In the genomic region with DNA sequence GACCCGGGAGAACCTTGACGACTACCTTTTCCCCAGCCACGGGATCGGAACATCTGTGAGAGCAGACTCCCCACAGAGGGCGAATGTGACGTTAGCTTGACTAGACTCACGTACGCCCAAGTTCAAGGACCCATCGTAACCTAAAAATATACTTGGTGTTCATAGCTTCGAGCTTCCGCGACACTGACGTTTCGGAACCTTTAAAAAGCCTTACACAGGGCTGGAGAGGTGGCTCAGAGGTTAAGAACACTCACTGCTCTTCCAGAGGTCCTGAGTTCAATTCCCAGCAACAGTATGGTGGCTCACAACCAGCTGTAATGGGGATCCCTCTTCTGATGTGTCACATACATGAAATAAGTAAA, we compare ENCODE assay signal across 9 mouse cellular contexts. TPM values are rescaled to one million over a fixed set of nuclear protein-coding genes. Genes with fewer than 3 reads are reported as not detected.
DNase-seq lines count a peak whose midpoint lies in the region; ATAC-seq and TF ChIP-seq lines count a peak whose summit lies in the region.
"Had no signal": no experiment of that assay in that cellular context is flagged by ENCODE, and none has a peak within 500 bp of the region (broad histone marks: within the 10 kb centered on the region; RNA-seq: fewer than 3 reads in every experiment).

No protein-coding gene starts in this region.

- DNase-seq in kidney, adult 2 months = no peak
- DNase-seq in kidney, adult 11 months = no peak
- DNase-seq in T-cell, adult 2 months (ENCODE audit: low spot score) = no peak
- no peak for DNase-seq in left cerebral cortex, postnatal 36 days (ENCODE audit: low spot score in 2 of 2)
- no peak for DNase-seq in left cerebral cortex, adult 8-10 months (ENCODE audit: low spot score in 2 of 2)

- intact Hi-C loops in left cerebral cortex, postnatal 36 days (cut with DNase I) = loop anchor here (2.0 kb wide), 1 partner anchor 111 kb away; a partner anchor contains a TSS

- peak overlapping the region; percentile 79 for H3K4me2 ChIP-seq in hindbrain, embryonic 12.5 days (replicated peaks)
- peak overlapping the region; percentile 67 for H3K4me2 ChIP-seq in midbrain, embryonic 12.5 days (replicated peaks)

- H3K27ac ChIP-seq in kidney, adult 2 months (ENCODE audit: insufficient read depth, low read depth, low read length) = peak overlapping the region; percentile 95
- peak overlapping the region; percentile 96 for H3K27ac ChIP-seq in bone marrow, adult 2 months (ENCODE audit: control insufficient read depth, insufficient read depth, low read depth, low read length, poor library complexity)
- H3K27ac ChIP-seq in hindbrain, embryonic 12.5 days = peak overlapping the region; percentile 96
- peak overlapping the region; percentile 97 for H3K27ac ChIP-seq in midbrain, embryonic 12.5 days (replicated peaks)

- no peaks in the 10 kb centered on the region for H3K4me1 ChIP-seq in kidney, adult 2 months (ENCODE audit: control insufficient read depth, insufficient read depth, low read length)
- H3K4me1 ChIP-seq in bone marrow, adult 2 months (ENCODE audit: control insufficient read depth, insufficient read depth, low read length) = no peaks in the 10 kb centered on the region; the same call in 1 of the 2 replicates
- peaks cover 9% of the 10 kb centered on the region for H3K4me1 ChIP-seq in hindbrain, embryonic 12.5 days
- peaks cover 10% of the 10 kb centered on the region for H3K4me1 ChIP-seq in midbrain, embryonic 12.5 days

- no peak for ATAC-seq in hindbrain, embryonic 12.5 days (ENCODE audit: low FRiP score)
- no peak for ATAC-seq in midbrain, embryonic 12.5 days (ENCODE audit: low FRiP score, low read depth)

- under 1% methylated on average over 14 of the region's 14 CpGs for WGBS in kidney, adult 2 months
- under 1% methylated on average over 14 of the region's 14 CpGs for WGBS in bone marrow, adult 2 months
- WGBS in hindbrain, embryonic 12.5 days = under 1% methylated on average over 14 of the region's 14 CpGs
- under 1% methylated on average over 14 of the region's 14 CpGs for WGBS in midbrain, embryonic 12.5 days

- no peak for TF ChIP-seq CTCF in kidney, adult 2 months (conservative IDR thresholded peaks at IDR 0.05; ENCODE audit: insufficient read depth, insufficient read length, low read depth, low read length)
- TF ChIP-seq CTCF in bone marrow, adult 2 months (IDR thresholded peaks at IDR 0.05; ENCODE audit: control insufficient read depth, insufficient read depth, low read length) = no peak

- no peaks in the 10 kb centered on the region for H3K27me3 ChIP-seq in kidney, adult 2 months (replicated peaks; ENCODE audit: control insufficient read depth, insufficient read depth, low read length)
- H3K27me3 ChIP-seq in hindbrain, embryonic 12.5 days = no peaks in the 10 kb centered on the region
- H3K27me3 ChIP-seq in midbrain, embryonic 12.5 days = no peaks in the 10 kb centered on the region
- H3K27me3 ChIP-seq: Patski had no signal

- H3K36me3 ChIP-seq in kidney, adult 2 months (ENCODE audit: control insufficient read depth, insufficient read depth, low read length) = no peaks in the 10 kb centered on the region
- H3K36me3 ChIP-seq in hindbrain, embryonic 12.5 days = no peaks in the 10 kb centered on the region
- no peaks in the 10 kb centered on the region for H3K36me3 ChIP-seq in midbrain, embryonic 12.5 days

- peak overlapping the region; percentile 99 for H3K9ac ChIP-seq in hindbrain, embryonic 12.5 days
- peak overlapping the region; percentile 99 for H3K9ac ChIP-seq in midbrain, embryonic 12.5 days (replicated peaks)

- no peak for TF ChIP-seq POLR2A in kidney, adult 2 months (IDR thresholded peaks at IDR 0.05; ENCODE audit: low read depth, low read length)
- TF ChIP-seq POLR2A in bone marrow, adult 2 months (IDR thresholded peaks at IDR 0.05; ENCODE audit: borderline replicate concordance, control insufficient read depth, low read depth, low read length) = no peak

- peak overlapping the region; percentile 75 for H3K4me3 ChIP-seq in kidney, adult 2 months (ENCODE audit: insufficient read depth, low read depth, low read length)
- peak overlapping the region; percentile 79 for H3K4me3 ChIP-seq in bone marrow, adult 2 months (replicated peaks; ENCODE audit: control insufficient read depth, low read depth, low read length)
- peak overlapping the region; percentile 100 for H3K4me3 ChIP-seq in hindbrain, embryonic 12.5 days
- H3K4me3 ChIP-seq in midbrain, embryonic 12.5 days = peak overlapping the region; percentile 100

- no peaks in the 10 kb centered on the region for H3K9me3 ChIP-seq in hindbrain, embryonic 12.5 days (replicated peaks)
- H3K9me3 ChIP-seq in midbrain, embryonic 12.5 days = no peaks in the 10 kb centered on the region

RNA-seq across cellular contexts. Expression of a gene that starts 0.7 kb away (rescaled TPM):
- 18.7 and 23.3 TPM in 2 replicates for polyA plus RNA-seq in kidney, adult 2 months (2012; rRNA removed)
- polyA plus RNA-seq in bone marrow, adult 2 months (2011; ENCODE audit: insufficient read depth, insufficient read length, low replicate concordance, missing spikeins) = 12.4 and 15.5 TPM in 2 replicates
- polyA plus RNA-seq in hindbrain, embryonic 12.5 days (2016; fragmentation: Nextera tagmentation; extraction: Ambion mirVana) = 20.8 and 22.8 TPM in 2 replicates
- 20.1 and 23.7 TPM in 2 replicates for polyA plus RNA-seq in midbrain, embryonic 12.5 days (2016; fragmentation: Nextera tagmentation; extraction: Ambion mirVana)
- total RNA-seq in left cerebral cortex, postnatal 36 days (2021) = 10 to 100 TPM; 49.9 to 67.0 TPM
- total RNA-seq in left cerebral cortex, adult 8-10 months (2022) = 10 to 100 TPM; 54.0 to 59.9 (median 55.3) TPM
